Mouse (Mus musculus) liver, adult 2 months (tissue): ENCODE measurements around the gene Orm1.

ENCODE experiments used
- CTCF ChIP-seq: fragments of 200-500 bp; IDR thresholded peaks from 2 replicates; pipeline ENCODE4 v1.5.1; 2011; ENCODE audit warnings: low read depth, low read length, control low read depth
- POLR2A ChIP-seq: fragments of 200-500 bp; IDR thresholded peaks from 2 replicates; pipeline ENCODE4 v1.6.1; 2011; ENCODE audit warnings: low read length, control low read depth; ENCODE audit not compliant: insufficient read depth; ENCODE audit errors: extremely low read depth

- no peak for TF ChIP-seq POLR2A
- no peak for TF ChIP-seq CTCF
Measured at GRCm38 (mm10) chr4:63356981-63357570, 12.7 kb downstream of the Orm1 start.
